Mouse (Mus musculus) liver, adult 2 months (tissue): ENCODE results near the gene Ubash3a. TPM values are rescaled to one million over a fixed set of nuclear protein-coding genes. Genes with fewer than 3 reads are reported as not detected.

Source experiments
- DNase-seq: peaks from one replicate; pipeline ENCODE4 v3.0.0-alpha.2; 2011; ENCODE audit warnings: low read depth, low spot score; ENCODE audit errors: extremely low read depth
- H3K27ac ChIP-seq: fragments of 200-500 bp; replicated peaks from 2 replicates; pipeline ENCODE4 v1.5.1; 2012; ENCODE audit warnings: low read depth, mild to moderate bottlenecking, control low read depth, inconsistent platforms, low read length; ENCODE audit not compliant: insufficient read depth
- H3K27me3 ChIP-seq: fragments of 200-500 bp; 2 replicates; pipeline ENCODE4 v1.6.1; 2012; ENCODE audit warnings: mild to moderate bottlenecking, moderate library complexity, low read length, inconsistent platforms; ENCODE audit not compliant: control insufficient read depth, insufficient read depth
- H3K36me3 ChIP-seq: fragments of 200-500 bp; 2 replicates; pipeline ENCODE4 v1.6.1; 2012; ENCODE audit warnings: low read length, inconsistent platforms; ENCODE audit not compliant: control insufficient read depth, insufficient read depth
- H3K4me1 ChIP-seq: fragments of 200-500 bp; 2 replicates; pipeline ENCODE4 v1.6.1; 2011; ENCODE audit warnings: low read length; ENCODE audit not compliant: control insufficient read depth, insufficient read depth
- H3K4me3 ChIP-seq: fragments of 200-500 bp; 2 replicates; pipeline ENCODE4 v1.5.1; 2011; ENCODE audit warnings: low read depth, mild to moderate bottlenecking, control low read depth, low read length, moderate library complexity; ENCODE audit not compliant: insufficient read depth
- H3K79me2 ChIP-seq: fragments of 200-500 bp; 2 replicates; pipeline ENCODE4 v1.6.1; 2012; ENCODE audit warnings: inconsistent platforms, mild to moderate bottlenecking, low read length, moderate library complexity; ENCODE audit not compliant: control insufficient read depth, insufficient read depth
- H3K9ac ChIP-seq: fragments of 200-500 bp; 2 replicates; pipeline ENCODE4 v1.6.1; 2012; ENCODE audit warnings: low read depth, mild to moderate bottlenecking, control low read depth, inconsistent platforms, low read length
- CTCF ChIP-seq: fragments of 200-500 bp; IDR thresholded peaks from 2 replicates; pipeline ENCODE4 v1.5.1; 2011; ENCODE audit warnings: low read depth, low read length, control low read depth
- POLR2A ChIP-seq: fragments of 200-500 bp; IDR thresholded peaks from 2 replicates; pipeline ENCODE4 v1.6.1; 2011; ENCODE audit warnings: low read length, control low read depth; ENCODE audit not compliant: insufficient read depth; ENCODE audit errors: extremely low read depth
- WGBS: fragments of 180-500 bp; shearing (Covaris S2); methylation state at CpG from one replicate; pipeline ENCODE4 v1.1.7; 2018; 5-methylcytosine and 5-hydroxymethylcytosine counted together
- polyA plus RNA-seq: library from polyadenylated mRNA; depleted of rRNA; stranded (reverse); fragments of >200 nt; gene quantifications from 2 replicates; pipeline ENCODE4 v1.2.3, GENCODE M21; 2012
- total RNA-seq: library from RNA; depleted of rRNA; stranded (reverse); fragments of >200 nt; gene quantifications from 2 replicates; pipeline ENCODE4 v1.2.3, GENCODE M21; 2014

The Ubash3a gene
- total and polyA plus RNA-seq, 2 experiments, result 0.09 to 0.31 TPM

GRCm38 (mm10) chr17:31275181-31275580 lies 67.5 kb downstream of the Ubash3a start:
- Histone ChIP-seq H3K79me2 (no peaks in the 10 kb centered on the region), H3K4me3 (no peak overlapping the region), H3K9ac (no peak overlapping the region), H3K27me3 (no peaks in the 10 kb centered on the region), H3K27ac (no peak overlapping the region), H3K4me1 (no peaks in the 10 kb centered on the region), H3K36me3 (no peaks in the 10 kb centered on the region)
- no peak for DNase-seq
- TF ChIP-seq POLR2A (no peak), CTCF (no peak)
- WGBS, result 73% methylated on average over 6 of the region's 6 CpGs

- Histone ChIP-seq H3K4me1 (no peaks in the 10 kb centered on the region), H3K9ac (no peak overlapping the region), H3K4me3 (no peak overlapping the region), H3K36me3 (no peaks in the 10 kb centered on the region), H3K27me3 (no peaks in the 10 kb centered on the region), H3K27ac (no peak overlapping the region), H3K79me2 (no peaks in the 10 kb centered on the region)
- DNase-seq, result no peak
- TF ChIP-seq POLR2A (no peak), CTCF (no peak)
- WGBS, result 45% methylated on average over 9 of the region's 9 CpGs
Measured at GRCm38 (mm10) chr17:31276207-31276921, 68.7 kb downstream of the Ubash3a start.

GRCm38 (mm10) chr17:31276922-31277918 lies 69.5 kb downstream of the Ubash3a start, which contains the start of gene Rsph1:
TSS of gene Rsph1 (minus strand) at chr17:31277383.
- 11% methylated on average over 44 of the region's 44 CpGs for WGBS

GRCm38 (mm10) chr17:31277931-31278330 lies 70.3 kb downstream of the Ubash3a start:
- H3K27me3 ChIP-seq, result no peaks in the 10 kb centered on the region
- no peaks in the 10 kb centered on the region for H3K36me3 ChIP-seq
- H3K27ac ChIP-seq, result no peak overlapping the region
- DNase-seq, result no peak
- no peaks in the 10 kb centered on the region for H3K4me1 ChIP-seq
- H3K9ac ChIP-seq, result no peak overlapping the region
- no peaks in the 10 kb centered on the region for H3K79me2 ChIP-seq
- whole genome bisulfite sequencing, result 90% methylated on average over 4 of the region's 4 CpGs
- no peak overlapping the region for H3K4me3 ChIP-seq
- no peak for TF ChIP-seq POLR2A
- TF ChIP-seq CTCF, result no peak

More at GRCm38 (mm10) chr17:31276922-31277918, 69.5 kb downstream of the Ubash3a start, which contains the start of gene Rsph1:
- DNase-seq, result peak; percentile 72
- H3K27me3 ChIP-seq, result no peaks in the 10 kb centered on the region
- H3K36me3 ChIP-seq, result no peaks in the 10 kb centered on the region
- no peaks in the 10 kb centered on the region for H3K4me1 ChIP-seq
- peak within 1 kb of the TSS; percentile 60 for H3K4me3 ChIP-seq
- H3K79me2 ChIP-seq, result no peaks in the 10 kb centered on the region
- TF ChIP-seq CTCF (no peak), POLR2A (no peak)
- peak within 1 kb of the TSS; percentile 50 for H3K9ac ChIP-seq
- H3K27ac ChIP-seq, result no peak within 1 kb of the TSS

- no peaks in the 10 kb centered on the region for H3K4me1 ChIP-seq
- no peak for TF ChIP-seq POLR2A
- no peak for TF ChIP-seq CTCF
- H3K36me3 ChIP-seq, result no peaks in the 10 kb centered on the region
- no peaks in the 10 kb centered on the region for H3K27me3 ChIP-seq
- no peak overlapping the region for H3K4me3 ChIP-seq
- 85% methylated on average over 9 of the region's 9 CpGs for WGBS
- H3K27ac ChIP-seq, result no peak overlapping the region
- DNase-seq, result no peak
- H3K9ac ChIP-seq, result no peak overlapping the region
- no peaks in the 10 kb centered on the region for H3K79me2 ChIP-seq
Measured at GRCm38 (mm10) chr17:31279541-31279940, 71.9 kb downstream of the Ubash3a start.
